Mouse (Mus musculus) heart, adult 2 months (tissue): Measurements from ENCODE around the gene Fam178b. TPM values are rescaled to one million over a fixed set of nuclear protein-coding genes. Genes with fewer than 3 reads are reported as not detected.

ENCODE experiments used
- DNase-seq, 2 experiments: peaks; one replicate each; pipeline ENCODE4 v3.0.0; 2021
- H3K27ac ChIP-seq: fragments of 200-600 bp; 2 replicates; pipeline ENCODE4 v1.8.1; 2022
- H3K27me3 ChIP-seq: fragments of 200-500 bp; 2 replicates; pipeline ENCODE4 v1.6.1; 2012; ENCODE audit warnings: mild to moderate bottlenecking, low read length, inconsistent platforms, mixed read lengths; ENCODE audit not compliant: control insufficient read depth, insufficient read depth
- H3K36me3 ChIP-seq: fragments of 200-500 bp; 2 replicates; pipeline ENCODE4 v1.6.1; 2012; ENCODE audit warnings: low read length, inconsistent platforms; ENCODE audit not compliant: control insufficient read depth, insufficient read depth
- H3K4me1 ChIP-seq: fragments of 200-500 bp; 2 replicates; pipeline ENCODE4 v1.6.1; 2011; ENCODE audit warnings: low read length; ENCODE audit not compliant: control insufficient read depth, insufficient read depth
- H3K4me3 ChIP-seq: fragments of 200-600 bp; 2 replicates; pipeline ENCODE4 v1.8.1; 2022
- H3K79me2 ChIP-seq: fragments of 200-500 bp; replicated peaks from 2 replicates; pipeline ENCODE4 v1.6.1; 2012; ENCODE audit warnings: mild to moderate bottlenecking, inconsistent platforms, low read length, moderate library complexity, mixed read lengths; ENCODE audit not compliant: control insufficient read depth, insufficient read depth
- H3K9ac ChIP-seq: fragments of 200-500 bp; 2 replicates; pipeline ENCODE4 v1.6.1; 2012; ENCODE audit warnings: low read depth, mild to moderate bottlenecking, control low read depth, inconsistent platforms, low read length, mixed read lengths
- CTCF ChIP-seq: fragments of 200-600 bp; IDR thresholded peaks from 2 replicates; pipeline ENCODE4 v1.8.1; 2022; ENCODE audit warnings: antibody characterized with exemption, mild to moderate bottlenecking, moderate library complexity
- EP300 ChIP-seq: fragments of 200-500 bp; IDR thresholded peaks from 2 replicates; pipeline ENCODE4 v1.6.1; 2011; ENCODE audit warnings: low read depth, low read length, control low read depth; ENCODE audit not compliant: insufficient read depth
- POLR2A ChIP-seq: fragments of 200-500 bp; IDR thresholded peaks from 2 replicates; pipeline ENCODE4 v1.6.1; 2011; ENCODE audit warnings: mild to moderate bottlenecking, low read depth, low read length, control low read depth; ENCODE audit not compliant: insufficient read depth
- WGBS: fragments of 180-500 bp; shearing (Covaris S2); methylation state at CpG from one replicate; pipeline ENCODE4 v1.1.7; 2018; 5-methylcytosine and 5-hydroxymethylcytosine counted together
- intact Hi-C: fragments of 180-260 bp; cut with DNase I; formaldehyde crosslinking; loops from one replicate; pipeline ENCODE4 v1.15.1; 2025
- polyA plus RNA-seq: library from polyadenylated mRNA; depleted of rRNA; stranded (reverse); fragments of >200 nt; gene quantifications from 2 replicates; pipeline ENCODE4 v1.2.3, GENCODE M21; 2012
- total RNA-seq, 2 experiments: library from RNA; stranded (reverse); gene quantifications; 2 replicates each; pipeline ENCODE4 v1.2.3; 2021

Fam178b gene
- total and polyA plus RNA-seq, 3 experiments: 0.39 to 0.80 TPM; not detected in 1

DNA sequence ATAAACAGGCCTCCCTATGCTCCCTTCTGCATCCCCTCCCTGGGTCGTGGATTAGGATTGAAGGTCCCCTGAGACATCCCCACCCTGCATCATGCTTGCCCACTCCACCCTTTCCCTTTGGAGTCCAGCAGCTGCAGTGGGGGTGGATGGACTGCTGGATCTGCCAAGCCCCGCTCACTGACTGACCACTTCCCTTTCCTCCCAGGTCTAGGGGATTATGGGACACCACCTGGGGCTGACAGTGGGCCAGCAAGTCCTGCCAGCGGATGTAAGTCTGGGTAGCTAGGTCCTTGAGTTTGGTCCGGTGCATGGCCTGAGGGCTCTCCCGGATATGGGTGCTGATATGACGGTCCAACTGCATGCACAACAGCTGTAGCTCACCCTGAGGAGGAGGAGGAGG is 118.9 kb downstream of the Fam178b start:
- WGBS: 38% methylated on average over 6 of the region's 6 CpGs
- no peaks in the 10 kb centered on the region for H3K27me3 ChIP-seq
- no peaks in the 10 kb centered on the region for H3K36me3 ChIP-seq
- DNase-seq: peak; percentile 75 to 82
- intact Hi-C loops: no loop called here
- H3K9ac ChIP-seq: no peak overlapping the region
- peaks cover 32% of the 10 kb centered on the region for H3K4me1 ChIP-seq
- H3K27ac ChIP-seq: peak overlapping the region; percentile 72
- H3K4me3 ChIP-seq: no peak overlapping the region
- no peaks in the 10 kb centered on the region for H3K79me2 ChIP-seq
- no peak for TF ChIP-seq POLR2A
- peak; percentile 50; the same call in 1 of the 2 replicates for TF ChIP-seq EP300
- TF ChIP-seq CTCF: no peak

DNA sequence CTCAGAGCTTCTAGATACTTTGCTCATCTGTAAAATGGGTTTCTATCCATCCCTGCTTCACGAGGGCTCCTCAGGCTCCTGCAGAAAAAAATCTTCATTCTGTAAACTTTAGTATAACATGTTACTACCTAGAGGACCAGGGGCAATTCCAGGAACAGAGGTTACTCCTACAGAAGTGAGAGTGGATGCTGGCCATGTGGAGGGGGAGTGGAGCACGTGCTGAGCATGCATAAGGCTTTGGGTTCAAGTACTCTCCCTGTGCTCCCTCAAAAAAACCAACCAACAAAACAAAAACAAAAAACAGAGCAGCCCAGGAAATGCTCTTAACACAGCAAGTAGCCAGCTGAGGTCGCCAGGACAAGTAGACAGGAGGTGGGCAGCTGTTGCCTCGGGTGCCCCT is 119.4 kb downstream of the Fam178b start:
- no peaks in the 10 kb centered on the region for H3K79me2 ChIP-seq
- DNase-seq: no peak
- 59% methylated on average over 4 of the region's 4 CpGs for WGBS
- no peaks in the 10 kb centered on the region for H3K36me3 ChIP-seq
- intact Hi-C loops: no loop called here
- no peaks in the 10 kb centered on the region for H3K27me3 ChIP-seq
- H3K27ac ChIP-seq: peak overlapping the region; percentile 72
- no peak overlapping the region for H3K9ac ChIP-seq
- no peak overlapping the region for H3K4me3 ChIP-seq
- H3K4me1 ChIP-seq: peaks cover 28% of the 10 kb centered on the region
- TF ChIP-seq EP300: no peak
- TF ChIP-seq POLR2A: no peak
- no peak for TF ChIP-seq CTCF

DNA sequence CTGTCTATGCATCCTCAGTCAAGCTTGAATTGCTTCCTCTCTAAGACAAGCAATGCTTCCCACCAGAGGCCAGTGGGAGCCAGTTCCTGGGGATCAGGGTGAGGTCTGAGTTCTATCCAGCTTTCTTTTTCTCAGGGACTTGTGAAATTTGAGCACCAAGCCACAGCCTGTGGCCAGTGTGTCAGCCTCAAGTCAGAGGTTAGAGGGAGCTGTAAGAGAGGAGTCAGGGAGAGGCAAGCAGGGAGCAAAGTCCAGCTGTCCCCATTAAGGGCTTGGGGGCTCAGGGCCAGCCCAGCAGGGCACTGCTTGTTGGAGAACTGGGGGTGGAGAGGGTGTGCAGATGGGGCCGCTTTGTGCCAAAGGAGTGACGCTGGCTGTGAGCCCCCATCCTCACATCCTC is 119.8 kb downstream of the Fam178b start:
- DNase-seq: peak in 1 of 2 experiments; percentile 56
- Histone ChIP-seq H3K36me3 (no peaks in the 10 kb centered on the region), H3K9ac (no peak overlapping the region), H3K4me3 (no peak overlapping the region), H3K79me2 (no peaks in the 10 kb centered on the region), H3K4me1 (peaks cover 24% of the 10 kb centered on the region), H3K27ac (peak overlapping the region; percentile 72), H3K27me3 (no peaks in the 10 kb centered on the region)
- intact Hi-C loops: no loop called here
- TF ChIP-seq EP300 (no peak), CTCF (peak; percentile 11; the same call in 1 of the 2 replicates), POLR2A (no peak)
- 96% methylated on average over 2 of the region's 2 CpGs for WGBS

DNA sequence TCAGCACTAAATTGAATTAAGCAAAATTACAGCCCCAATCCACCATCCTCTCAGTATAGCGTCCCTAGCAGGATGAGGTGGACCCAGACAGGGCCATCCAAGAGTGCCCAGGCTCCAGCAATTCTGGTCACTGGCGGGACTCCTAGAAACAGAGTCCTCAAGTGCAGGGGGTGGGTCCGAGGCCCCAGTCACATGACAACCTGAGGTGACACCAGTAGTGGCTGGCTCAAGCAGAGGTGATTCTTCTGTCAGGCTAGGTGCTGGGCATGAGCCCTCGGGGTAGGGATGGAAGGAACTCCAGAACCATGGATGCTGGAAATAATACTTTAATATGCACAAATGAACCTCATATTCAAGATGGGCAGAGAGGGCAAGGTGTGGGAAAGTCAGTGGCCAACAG is 120.6 kb downstream of the Fam178b start:
- WGBS: 60% methylated on average over 4 of the region's 4 CpGs
- intact Hi-C loops: no loop called here
- no peak overlapping the region for H3K9ac ChIP-seq

DNA sequence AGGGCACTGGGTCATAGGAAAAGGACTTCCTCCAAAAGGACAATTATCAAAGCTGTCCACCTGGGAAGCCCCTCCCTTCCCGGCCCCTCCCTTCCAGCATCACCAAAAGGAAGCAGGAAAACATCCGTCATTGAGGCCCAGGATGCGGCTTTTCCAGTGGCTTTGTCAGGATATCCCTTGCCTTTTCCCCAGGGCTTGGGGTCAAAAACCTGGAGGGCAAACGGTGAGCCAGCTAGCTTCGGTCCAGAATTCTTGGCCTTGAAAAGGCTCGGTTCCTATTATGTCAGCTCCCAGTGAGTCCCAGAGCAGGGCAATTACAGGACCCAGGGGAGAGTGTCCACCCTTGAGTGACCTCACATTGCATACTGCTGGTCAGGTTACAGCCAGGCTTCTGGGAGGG is 122.1 kb downstream of the Fam178b start:
- TF ChIP-seq POLR2A (no peak), EP300 (peak; percentile 88), CTCF (no peak)
- Histone ChIP-seq H3K27ac (peak overlapping the region; percentile 99), H3K9ac (no peak overlapping the region), H3K36me3 (no peaks in the 10 kb centered on the region), H3K79me2 (no peaks in the 10 kb centered on the region), H3K27me3 (no peaks in the 10 kb centered on the region), H3K4me3 (no peak overlapping the region), H3K4me1 (peaks cover 22% of the 10 kb centered on the region)
- 33% methylated on average over 6 of the region's 6 CpGs for WGBS
- intact Hi-C loops: no loop called here
- DNase-seq: peak; percentile 58 to 72

More for the DNA sequence above, 120.6 kb downstream of the Fam178b start:
- H3K4me1 ChIP-seq: peaks cover 22% of the 10 kb centered on the region
- no peak for TF ChIP-seq POLR2A
- no peaks in the 10 kb centered on the region for H3K27me3 ChIP-seq
- no peak for DNase-seq
- no peak overlapping the region for H3K4me3 ChIP-seq
- peak overlapping the region; percentile 72 for H3K27ac ChIP-seq
- H3K79me2 ChIP-seq: no peaks in the 10 kb centered on the region
- H3K36me3 ChIP-seq: no peaks in the 10 kb centered on the region

DNA sequence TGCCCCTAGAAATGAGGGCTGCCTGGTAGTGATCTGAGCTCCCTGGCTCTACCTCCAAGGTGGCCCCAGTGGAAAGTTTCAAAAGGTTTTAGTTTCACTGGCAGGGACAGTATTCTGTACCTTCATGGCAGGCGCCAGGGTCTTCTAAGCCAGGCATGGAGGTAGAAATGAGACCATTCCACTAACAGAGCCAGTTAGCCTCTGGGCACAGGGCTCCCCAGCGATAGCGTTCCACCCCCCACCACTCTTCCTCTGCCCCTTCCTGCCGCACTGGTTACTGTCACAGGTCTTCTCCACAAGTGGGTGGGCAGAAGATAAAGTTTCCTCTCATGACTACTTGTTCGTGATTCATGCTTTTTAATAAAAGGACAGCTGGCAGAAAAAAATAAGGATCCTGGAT is 123.1 kb downstream of the Fam178b start:
- 56% methylated on average over 5 of the region's 5 CpGs for WGBS
- H3K4me3 ChIP-seq: no peak overlapping the region
- H3K9ac ChIP-seq: no peak overlapping the region
- DNase-seq: no peak
- no peaks in the 10 kb centered on the region for H3K27me3 ChIP-seq
- peaks cover 24% of the 10 kb centered on the region for H3K4me1 ChIP-seq
- H3K27ac ChIP-seq: peak overlapping the region; percentile 99
- H3K36me3 ChIP-seq: no peaks in the 10 kb centered on the region
- intact Hi-C loops: no loop called here
- TF ChIP-seq CTCF (no peak), POLR2A (no peak), EP300 (no peak)
- H3K79me2 ChIP-seq: no peaks in the 10 kb centered on the region; the same call in 1 of the 2 replicates
